Mouse (Mus musculus) frontal cortex, adult 2 months (tissue): ENCODE measurements at regions not wholly inside any gene's neighbourhood (a gene's known extent, or its start where the extent isn't known, plus 50 kb on each side); places are given as distances from the start of the nearest gene placed in this dataset.

Source experiments
- DNase-seq, 2 experiments: peaks; one replicate each; pipeline ENCODE4 v3.0.0; 2022; ENCODE audit warnings: low spot score in 1 of 2; ENCODE audit errors: extremely low spot score in 1 of 2

DNA sequence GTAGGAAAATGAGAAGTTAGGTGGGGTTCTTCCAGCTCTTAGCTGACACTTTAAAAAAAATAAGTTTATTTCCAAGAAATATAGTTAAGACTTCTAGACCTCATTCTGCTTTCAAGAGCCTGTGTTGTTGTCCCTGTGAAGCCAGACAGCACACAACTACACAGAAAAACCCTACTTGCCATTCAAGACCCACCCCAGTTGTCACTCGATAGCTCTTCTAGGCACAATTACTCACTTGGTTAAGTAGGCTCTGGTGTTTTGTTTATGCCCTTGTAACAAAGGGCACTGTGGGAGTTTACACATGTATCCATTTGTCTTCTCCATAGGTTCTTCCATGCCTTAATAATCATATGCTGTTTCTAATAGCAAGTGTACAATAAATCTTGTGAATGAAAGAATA, 66.5 kb upstream of the Akirin2 start:
- no peak for DNase-seq

DNA sequence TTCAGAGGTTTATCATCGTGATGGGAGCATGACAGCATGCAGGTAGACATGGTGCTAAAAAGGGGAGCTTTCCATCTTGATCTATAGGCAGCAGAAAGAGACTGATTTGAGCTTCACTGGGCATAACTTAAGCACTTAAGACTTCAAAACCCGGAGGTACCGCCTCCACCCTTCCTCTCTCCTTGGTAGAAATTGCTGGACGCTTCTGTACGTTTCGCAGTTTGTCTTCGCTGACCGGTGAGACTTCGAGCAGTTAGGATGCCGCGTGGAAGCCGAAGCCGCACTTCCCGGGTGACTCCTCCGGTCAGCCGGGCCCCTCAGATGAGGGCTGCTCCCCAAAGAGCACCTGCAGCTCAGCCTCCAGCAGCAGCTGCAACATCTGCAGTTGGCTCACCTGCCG, 65.2 kb upstream of the Akirin2 start:
- DNase-seq, result no peak

DNA sequence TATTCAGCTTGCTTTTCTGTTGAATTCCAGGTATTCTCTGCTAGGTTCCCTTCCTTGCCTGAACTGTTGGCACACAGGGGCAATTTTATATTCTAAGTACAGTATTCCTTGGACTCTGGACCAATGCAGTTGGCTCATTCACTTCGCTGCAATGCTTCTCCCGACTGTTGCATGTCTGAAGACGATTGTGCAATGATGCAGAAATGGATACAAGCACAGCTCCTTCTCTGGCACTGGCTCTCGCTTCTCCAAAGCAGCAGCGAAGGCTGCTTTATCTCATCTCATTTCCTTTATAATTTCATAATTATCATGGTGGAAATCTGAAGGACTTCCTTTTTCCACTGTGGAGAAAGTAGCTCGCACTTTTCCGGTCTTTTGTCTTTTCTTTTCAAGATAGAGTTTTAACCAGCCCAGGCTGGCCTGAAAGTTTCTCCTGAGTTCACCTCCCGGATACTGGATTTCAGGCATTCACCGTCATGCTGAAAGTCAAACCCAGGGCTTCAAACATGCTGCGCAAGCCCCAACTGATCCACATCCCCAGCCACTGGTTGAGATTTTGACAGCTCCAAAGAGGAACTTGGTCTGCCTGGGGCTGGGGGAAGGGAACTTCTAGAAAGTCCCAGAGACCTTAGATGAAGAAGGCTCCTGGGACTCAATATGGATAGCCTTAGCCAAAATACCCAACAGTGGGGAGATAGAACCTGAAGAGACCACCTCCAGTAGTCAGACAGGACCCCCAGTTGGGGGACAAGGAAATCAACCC, 55.6 kb upstream of the Akirin2 start:
- no peak for DNase-seq

DNA sequence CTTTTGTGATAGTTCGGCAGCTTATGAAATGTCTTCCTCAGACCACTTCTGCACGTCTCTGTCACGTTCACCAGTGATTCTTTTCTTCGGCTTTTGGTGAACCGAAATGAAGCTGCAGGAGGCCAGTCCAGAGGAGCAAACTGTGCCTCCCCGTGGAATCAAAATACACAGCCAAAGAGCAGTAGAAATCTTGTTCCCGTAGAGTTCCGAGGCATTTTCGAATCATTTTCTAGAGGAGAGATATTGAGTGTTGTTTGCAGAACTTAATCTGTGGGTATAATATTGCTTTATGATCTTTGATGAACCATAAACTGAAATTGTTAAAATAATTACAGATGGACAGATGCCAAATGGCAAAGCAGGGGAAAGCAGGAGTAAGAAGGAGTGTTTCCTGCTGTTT, 52.4 kb upstream of the Akirin2 start:
- DNase-seq, result no peak

DNA sequence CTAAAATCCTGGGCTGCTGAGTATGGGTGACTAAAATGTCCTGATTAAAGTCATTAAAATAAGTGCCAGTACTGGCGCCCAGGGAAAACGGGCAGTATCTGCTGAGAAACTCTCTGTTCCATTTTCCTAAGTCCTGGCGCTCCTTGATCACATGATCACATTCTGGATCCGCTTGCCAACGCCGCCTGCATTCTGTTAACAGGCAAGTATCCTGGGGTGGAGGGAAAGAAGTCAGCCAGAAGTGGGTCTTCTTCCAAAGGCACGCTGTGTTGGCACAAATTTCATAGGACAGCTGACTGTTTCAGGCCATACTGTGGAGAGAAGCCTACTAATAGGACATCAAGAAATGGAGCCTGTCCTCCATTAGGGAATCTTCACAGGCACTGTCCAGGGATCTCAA, 52.0 kb upstream of the Akirin2 start:
- no peak for DNase-seq

DNA sequence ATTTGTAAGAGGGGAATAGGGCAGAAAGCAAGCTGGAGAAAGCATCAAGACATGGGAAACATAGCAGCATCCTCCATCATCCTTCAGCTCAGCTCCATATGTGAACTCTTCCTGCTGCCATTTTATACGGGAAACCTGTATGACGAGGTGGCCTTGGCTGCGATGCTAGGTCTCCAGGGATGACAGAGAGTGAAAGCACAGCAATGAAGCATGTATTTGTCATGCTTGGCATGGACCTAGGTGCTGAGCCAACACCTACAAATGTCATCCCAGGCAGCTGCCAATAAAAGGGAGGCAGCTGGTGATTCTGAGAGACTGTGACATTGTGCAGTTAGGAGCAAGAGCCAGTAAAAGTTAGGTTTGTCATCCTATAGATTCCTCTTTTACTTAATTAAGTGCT, 51.0 kb upstream of the Akirin2 start:
- DNase-seq, result no peak
